In the genomic region with DNA sequence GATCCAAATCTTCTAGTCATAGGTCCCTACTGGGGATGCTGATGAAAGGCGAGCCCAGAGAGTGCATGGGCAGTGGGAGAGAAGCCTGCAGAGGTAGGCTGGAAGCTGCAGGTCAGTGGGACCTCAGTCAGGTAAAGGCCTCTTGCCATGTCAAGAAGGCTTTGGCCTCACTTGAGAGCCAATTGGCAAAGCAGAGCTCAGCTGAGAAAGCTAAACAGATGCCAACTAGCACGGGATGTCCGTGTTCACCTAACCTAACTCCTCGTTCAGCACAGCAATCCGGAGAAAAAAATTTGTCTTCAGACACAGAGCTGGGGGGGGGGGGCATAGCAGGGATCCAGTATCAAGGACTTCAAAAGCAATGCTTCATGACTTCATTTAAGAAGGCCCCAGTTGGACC, we compare ENCODE assay signal across 22 mouse cellular contexts. TPM values are rescaled to one million over a fixed set of nuclear protein-coding genes. Genes with fewer than 3 reads are reported as not detected.
A peak's percentile ranks its signal among the peaks of the same experiment; 100 is the strongest.
DNase-seq lines count a peak whose midpoint lies in the region; ATAC-seq and TF ChIP-seq lines count a peak whose summit lies in the region.
"Had no signal": no experiment of that assay in that cellular context is flagged by ENCODE, and none has a peak within 500 bp of the region (broad histone marks: within the 10 kb centered on the region; RNA-seq: fewer than 3 reads in every experiment).

No protein-coding gene starts in this region.

- WGBS in forebrain, embryonic 12.5 days = 84% methylated on average over 5 of the region's 5 CpGs
- WGBS in forebrain, postnatal 0 days = 47% methylated on average over 5 of the region's 5 CpGs
- 70% methylated on average over 5 of the region's 5 CpGs for WGBS in heart, embryonic 16.5 days
- 59% methylated on average over 5 of the region's 5 CpGs for WGBS in heart, embryonic 12.5 days

- H3K9ac ChIP-seq in forebrain, embryonic 12.5 days = no peak overlapping the region
- H3K9ac ChIP-seq in forebrain, postnatal 0 days = no peak overlapping the region
- no peak overlapping the region for H3K9ac ChIP-seq in heart, embryonic 16.5 days (ENCODE audit: low read length)
- no peak overlapping the region for H3K9ac ChIP-seq in heart, embryonic 12.5 days
- H3K9ac ChIP-seq: embryonic facial prominence, embryonic 12.5 days; hindbrain, embryonic 14.5 days; limb, embryonic 15.5 days; midbrain, embryonic 13.5 days; neural tube, embryonic 13.5 days had no signal

- peaks cover 8% of the 10 kb centered on the region for H3K36me3 ChIP-seq in forebrain, embryonic 12.5 days (replicated peaks)
- H3K36me3 ChIP-seq in forebrain, postnatal 0 days (ENCODE audit: insufficient read depth) = no peaks in the 10 kb centered on the region
- no peaks in the 10 kb centered on the region for H3K36me3 ChIP-seq in heart, embryonic 16.5 days (ENCODE audit: control insufficient read depth, insufficient read depth)
- peaks cover 4% of the 10 kb centered on the region; the same call in 1 of the 2 replicates for H3K36me3 ChIP-seq in heart, embryonic 12.5 days
- H3K36me3 ChIP-seq: limb, embryonic 15.5 days; midbrain, embryonic 13.5 days; neural tube, embryonic 13.5 days had no signal

- peaks cover 62% of the 10 kb centered on the region for H3K4me1 ChIP-seq in forebrain, embryonic 12.5 days
- peaks cover 22% of the 10 kb centered on the region for H3K4me1 ChIP-seq in forebrain, postnatal 0 days (ENCODE audit: insufficient read depth)
- H3K4me1 ChIP-seq in heart, embryonic 16.5 days (ENCODE audit: control insufficient read depth, insufficient read depth, low read length) = peaks cover 74% of the 10 kb centered on the region
- H3K4me1 ChIP-seq in heart, embryonic 12.5 days (replicated peaks) = peaks cover 77% of the 10 kb centered on the region

- ATAC-seq in cerebellum, adult (ENCODE audit: insufficient number of reproducible peaks, low FRiP score, low TSS enrichment) = no peak
- ATAC-seq in forebrain, embryonic 12.5 days (ENCODE audit: low FRiP score) = no peak
- no peak for ATAC-seq in forebrain, postnatal 0 days
- ATAC-seq in heart, embryonic 16.5 days (replicated peaks; ENCODE audit: extremely low read depth, insufficient read depth, low FRiP score) = no peak
- no peak for ATAC-seq in heart, embryonic 12.5 days (ENCODE audit: insufficient number of reproducible peaks, low FRiP score)
- ATAC-seq: intestine, postnatal 0 days; midbrain, embryonic 13.5 days had no signal

- DNase-seq in cerebellum, adult 11-12 months = peak; percentile 35
- DNase-seq in forebrain, postnatal 0 days = no peak
- peak; percentile 65 for DNase-seq in brain, adult 2 months (ENCODE audit: low read depth, low spot score)
- DNase-seq in adrenal gland, postnatal 4 days (ENCODE audit: low spot score in 2 of 2) = no peak
- DNase-seq: adrenal gland, adult 8-10 months; gastrocnemius, postnatal 25 days; heart, adult 18-20 months; layer of hippocampus, postnatal 36 days; thymus, postnatal 14 days had no signal

- H3K27ac ChIP-seq in forebrain, embryonic 12.5 days = peak overlapping the region; percentile 54
- H3K27ac ChIP-seq in forebrain, postnatal 0 days (ENCODE audit: low read depth, low read length) = no peak overlapping the region
- 0 out of 2 replicates have a peak overlapping the region, but pooled peaks have one; percentile 11 for H3K27ac ChIP-seq in heart, embryonic 16.5 days (ENCODE audit: low read length)
- H3K27ac ChIP-seq in heart, embryonic 12.5 days (ENCODE audit: poor library complexity, severe bottlenecking) = no peak overlapping the region
- H3K27ac ChIP-seq: embryonic facial prominence, embryonic 12.5 days; hindbrain, embryonic 14.5 days; limb, embryonic 10.5 days; limb, embryonic 15.5 days; macrophage; midbrain, embryonic 13.5 days had no signal

- no peaks in the 10 kb centered on the region for H3K9me3 ChIP-seq in forebrain, embryonic 12.5 days
- no peaks in the 10 kb centered on the region for H3K9me3 ChIP-seq in forebrain, postnatal 0 days (ENCODE audit: low read length)
- no peaks in the 10 kb centered on the region for H3K9me3 ChIP-seq in heart, embryonic 16.5 days (replicated peaks; ENCODE audit: control insufficient read depth, low read length)
- H3K9me3 ChIP-seq in heart, embryonic 12.5 days (replicated peaks) = no peaks in the 10 kb centered on the region
- H3K9me3 ChIP-seq: embryonic facial prominence, embryonic 12.5 days; limb, embryonic 10.5 days; limb, embryonic 15.5 days; midbrain, embryonic 13.5 days; neural tube, embryonic 13.5 days had no signal

- H3K4me3 ChIP-seq in forebrain, embryonic 12.5 days (replicated peaks) = no peak overlapping the region
- H3K4me3 ChIP-seq in forebrain, postnatal 0 days (ENCODE audit: low read depth, low read length) = no peak overlapping the region
- no peak overlapping the region for H3K4me3 ChIP-seq in heart, embryonic 16.5 days (ENCODE audit: low read length)
- no peak overlapping the region for H3K4me3 ChIP-seq in heart, embryonic 12.5 days
- H3K4me3 ChIP-seq: embryonic facial prominence, embryonic 12.5 days; erythroblast, embryonic 14.5 days; limb, embryonic 10.5 days; limb, embryonic 15.5 days; midbrain, embryonic 13.5 days; neural tube, embryonic 13.5 days had no signal

- no peaks in the 10 kb centered on the region for H3K27me3 ChIP-seq in forebrain, embryonic 12.5 days
- no peaks in the 10 kb centered on the region for H3K27me3 ChIP-seq in forebrain, postnatal 0 days (ENCODE audit: insufficient read depth, low read length)
- H3K27me3 ChIP-seq in heart, embryonic 16.5 days (ENCODE audit: control insufficient read depth, insufficient read depth, low read length) = no peaks in the 10 kb centered on the region
- H3K27me3 ChIP-seq in heart, embryonic 12.5 days (replicated peaks) = no peaks in the 10 kb centered on the region
- H3K27me3 ChIP-seq: embryonic facial prominence, embryonic 12.5 days; limb, embryonic 15.5 days; midbrain, embryonic 13.5 days; neural tube, embryonic 13.5 days had no signal

- no peak overlapping the region for H3K4me2 ChIP-seq in forebrain, embryonic 12.5 days
- no peak overlapping the region for H3K4me2 ChIP-seq in forebrain, postnatal 0 days (ENCODE audit: low read depth)
- no peak overlapping the region for H3K4me2 ChIP-seq in heart, embryonic 16.5 days (ENCODE audit: low read depth, low read length)
- H3K4me2 ChIP-seq in heart, embryonic 12.5 days = no peak overlapping the region
- H3K4me2 ChIP-seq: embryonic facial prominence, embryonic 12.5 days; hindbrain, embryonic 14.5 days; limb, embryonic 15.5 days; midbrain, embryonic 13.5 days; neural tube, embryonic 13.5 days had no signal

- TF ChIP-seq CTCF in forebrain, postnatal 0 days (IDR thresholded peaks at IDR 0.05; ENCODE audit: low read depth) = no peak

RNA-seq across cellular contexts. Expression of a gene that starts 33.7 kb away (rescaled TPM):
- 6.8 and 7.8 TPM in 2 replicates for polyA plus RNA-seq in forebrain, embryonic 12.5 days (2016; fragmentation: Nextera tagmentation; extraction: Ambion mirVana)
- 7.0 and 7.9 TPM in 2 replicates for total RNA-seq in forebrain, postnatal 0 days (2014; rRNA removed)
- 2.2 and 2.5 TPM in 2 replicates for polyA plus RNA-seq in forebrain, postnatal 0 days (2015; fragmentation: Nextera tagmentation; extraction: Ambion mirVana)
- 7.1 and 7.5 TPM in 2 replicates for polyA plus RNA-seq in heart, embryonic 16.5 days (2015; fragmentation: Nextera tagmentation; extraction: Ambion mirVana)
- 8.7 and 10.6 TPM in 2 replicates for polyA plus RNA-seq in heart, embryonic 12.5 days (2016; fragmentation: Nextera tagmentation; extraction: Ambion mirVana)
- total RNA-seq in adrenal gland, postnatal 4 days (2021) = 10 to 100 TPM; 30.2 to 34.8 TPM

RNA-seq across cellular contexts. Expression of a gene that starts 36.7 kb away (rescaled TPM):
- 2.8 and 3.4 TPM in 2 replicates for polyA plus RNA-seq in forebrain, embryonic 12.5 days (2016; fragmentation: Nextera tagmentation; extraction: Ambion mirVana)
- 13.9 and 14.2 TPM in 2 replicates for total RNA-seq in forebrain, postnatal 0 days (2014; rRNA removed)
- 9.3 and 12.0 TPM in 2 replicates for polyA plus RNA-seq in forebrain, postnatal 0 days (2015; fragmentation: Nextera tagmentation; extraction: Ambion mirVana)
- polyA plus RNA-seq in heart, embryonic 16.5 days (2015; fragmentation: Nextera tagmentation; extraction: Ambion mirVana) = 0.59 and 0.60 TPM in 2 replicates
- 0.40 and 0.68 TPM in 2 replicates for polyA plus RNA-seq in heart, embryonic 12.5 days (2016; fragmentation: Nextera tagmentation; extraction: Ambion mirVana)
- total RNA-seq in adrenal gland, postnatal 4 days (2021) = 1 to 10 TPM in 1 of 2 experiments, under 1 TPM in 1; 0.92 to 1.0 TPM

Comparison
In these comparisons a context has a peak if more than half of its experiments do, and no peak if none do; other contexts are left out.
1. H3K27ac ChIP-seq: peak in forebrain, embryonic 12.5 days (single experiment) and heart, embryonic 16.5 days (single experiment); none in forebrain, postnatal 0 days (single experiment) and heart, embryonic 12.5 days (single experiment).
2. DNase-seq: peak in cerebellum, adult 11-12 months (single experiment) and brain, adult 2 months (single experiment); none in forebrain, postnatal 0 days (single experiment) and adrenal gland, postnatal 4 days (0 of 2).